Mouse (Mus musculus) myocyte (in vitro differentiated cells): ENCODE measurements at regions not wholly inside any gene's neighbourhood (a gene's known extent, or its start where the extent isn't known, plus 50 kb on each side); places are given as distances from the start of the nearest gene placed in this dataset.

Experiments used
- H3K27me3 ChIP-seq: one replicate; pipeline ENCODE4 v1.6.1; 2011; ENCODE audit not compliant: control insufficient read depth, insufficient read depth, insufficient read length
- H3K36me3 ChIP-seq: one replicate; pipeline ENCODE4 v1.6.1; 2011; ENCODE audit not compliant: control insufficient read depth, insufficient read depth
- H3K4me2 ChIP-seq: one replicate; pipeline ENCODE4 v1.6.1; 2011; ENCODE audit warnings: low read depth, control low read depth
- H3K4me3 ChIP-seq: one replicate; pipeline ENCODE4 v1.5.1; 2011; ENCODE audit warnings: mild to moderate bottlenecking, control low read depth, moderate library complexity
- H3K79me2 ChIP-seq: one replicate; pipeline ENCODE4 v1.6.1; 2011; ENCODE audit not compliant: control insufficient read depth, insufficient read depth
- H3ac ChIP-seq: one replicate; pipeline ENCODE4 v1.6.1; 2011; ENCODE audit not compliant: control insufficient read depth, insufficient read length
- CEBPB ChIP-seq: IDR thresholded peaks from 2 replicates; pipeline ENCODE4 v1.6.1; 2011; ENCODE audit warnings: mild to moderate bottlenecking, moderate library complexity; ENCODE audit not compliant: poor library complexity, insufficient read depth, severe bottlenecking
- E2F4 ChIP-seq: IDR thresholded peaks from one replicate; pipeline ENCODE4 v1.6.1; 2011; ENCODE audit warnings: mild to moderate bottlenecking, control low read depth, moderate library complexity; ENCODE audit not compliant: insufficient read depth
- MAX ChIP-seq: IDR thresholded peaks from one replicate; pipeline ENCODE4 v1.6.1; 2011; ENCODE audit warnings: low read depth, mild to moderate bottlenecking, control low read depth
- MYOD1 ChIP-seq, 3 experiments: IDR thresholded peaks; one replicate each; pipeline ENCODE4 v1.6.1; 2011; ENCODE audit warnings: control low read depth in 2 of 3, low read depth in 2 of 3, mild to moderate bottlenecking in 2 of 3, moderate library complexity in 1 of 3; ENCODE audit not compliant: insufficient read length in 2 of 3, control insufficient read depth in 1 of 3
- MYOG ChIP-seq, 3 experiments: IDR thresholded peaks; one replicate each; pipeline ENCODE4 v1.6.1; 2011; ENCODE audit warnings: control low read depth in 2 of 3, low read depth in 2 of 3, mild to moderate bottlenecking in 2 of 3; ENCODE audit not compliant: insufficient read length in 2 of 3, control insufficient read depth in 1 of 3, insufficient read depth in 1 of 3
- POLR2A ChIP-seq: IDR thresholded peaks from one replicate; pipeline ENCODE4 v1.6.1; 2011; ENCODE audit warnings: low read depth, mild to moderate bottlenecking, control low read depth, moderate library complexity; ENCODE audit not compliant: insufficient read length
- POLR2AphosphoS2 ChIP-seq: IDR thresholded peaks from one replicate; pipeline ENCODE4 v1.6.1; 2011; ENCODE audit warnings: low read depth, control low read depth; ENCODE audit not compliant: insufficient read length
- REST ChIP-seq: IDR thresholded peaks from one replicate; pipeline ENCODE4 v1.6.1; 2011; ENCODE audit warnings: mild to moderate bottlenecking, control low read depth, moderate library complexity; ENCODE audit not compliant: insufficient read depth, insufficient read length
- SRF ChIP-seq: IDR thresholded peaks from one replicate; pipeline ENCODE4 v1.6.1; 2011; ENCODE audit warnings: low read depth; ENCODE audit not compliant: control insufficient read depth, insufficient read length
- TCF12 ChIP-seq: IDR thresholded peaks from one replicate; pipeline ENCODE4 v1.6.1; 2011; ENCODE audit warnings: mild to moderate bottlenecking, control low read depth; ENCODE audit not compliant: poor library complexity, insufficient read depth, severe bottlenecking
- TCF3 ChIP-seq: IDR thresholded peaks from one replicate; pipeline ENCODE4 v1.6.1; 2011; ENCODE audit warnings: low read depth, control low read depth; ENCODE audit not compliant: insufficient read length
- USF1 ChIP-seq: IDR thresholded peaks from one replicate; pipeline ENCODE4 v1.6.1; 2011; ENCODE audit warnings: low read depth, mild to moderate bottlenecking, control low read depth, moderate library complexity

- H3K4me2 ChIP-seq: no peak overlapping the region
- TF ChIP-seq MAX (no peak), POLR2A (no peak), SRF (no peak), MYOG (IDR thresholded peaks at IDR 0.05; ENCODE audit: control insufficient read depth in 1 of 3, insufficient read depth in 1 of 3, insufficient read length in 2 of 3, low read depth in 2 of 3) (no peak), MYOD1 (IDR thresholded peaks at IDR 0.05; ENCODE audit: control insufficient read depth in 1 of 3, insufficient read length in 2 of 3, low read depth in 2 of 3) (no peak), POLR2AphosphoS2 (no peak), CEBPB (no peak)
Observed at GRCm38 (mm10) chr6:93248973-93249372, 305.7 kb upstream of the Adamts9 start.

DNA sequence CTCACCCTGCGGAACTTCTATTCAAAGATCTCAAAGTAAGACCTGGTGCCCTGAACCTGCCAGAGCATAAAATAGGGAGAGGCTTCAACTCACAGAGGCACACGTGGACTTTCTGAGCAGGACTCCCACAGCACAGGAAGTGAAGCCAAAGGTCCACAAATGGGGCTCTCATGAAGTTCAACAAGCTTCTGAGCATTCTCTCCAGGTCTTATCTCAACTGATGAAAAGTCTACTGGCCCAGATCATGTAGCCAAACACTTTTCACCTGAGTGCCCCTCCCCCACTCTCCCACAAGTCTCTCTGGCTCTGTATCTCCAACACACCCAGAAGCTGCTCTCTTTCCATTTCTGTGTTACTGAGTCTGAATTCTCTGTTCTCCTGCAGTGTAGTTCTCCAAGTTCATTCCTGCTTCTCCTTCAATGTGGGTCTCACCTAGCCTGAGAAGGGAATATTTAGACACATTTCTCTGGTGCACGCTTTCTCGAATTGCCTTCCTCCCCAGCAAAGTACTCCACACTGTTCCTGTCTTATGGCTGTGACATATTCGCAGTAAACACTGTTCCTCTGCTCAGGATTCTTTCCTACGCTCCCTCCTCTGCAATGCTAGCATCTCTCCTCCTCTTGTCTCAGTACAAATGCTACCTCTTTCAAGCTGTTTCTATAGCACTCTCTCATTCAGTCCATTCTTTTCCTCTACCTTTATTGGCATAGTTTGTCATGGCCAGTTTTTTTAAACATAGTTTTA is 303.4 kb upstream of the Adamts9 start:
- no peak for TF ChIP-seq REST
- TF ChIP-seq E2F4: no peak
- no peak for TF ChIP-seq CEBPB
- TF ChIP-seq MYOD1 (IDR thresholded peaks at IDR 0.05; ENCODE audit: control insufficient read depth in 1 of 3, insufficient read length in 2 of 3, low read depth in 2 of 3): no peak
- no peak for TF ChIP-seq TCF3
- TF ChIP-seq TCF12: no peak
- no peak for TF ChIP-seq USF1
- TF ChIP-seq SRF: no peak
- TF ChIP-seq POLR2AphosphoS2: no peak
- no peak for TF ChIP-seq POLR2A
- no peak for TF ChIP-seq MYOG (IDR thresholded peaks at IDR 0.05; ENCODE audit: control insufficient read depth in 1 of 3, insufficient read depth in 1 of 3, insufficient read length in 2 of 3, low read depth in 2 of 3)
- no peak for TF ChIP-seq MAX
- Histone ChIP-seq H3K36me3 (no peaks in the 10 kb centered on the region), H3K4me3 (no peak overlapping the region), H3ac (no peak overlapping the region), H3K79me2 (no peaks in the 10 kb centered on the region), H3K4me2 (no peak overlapping the region), H3K27me3 (no peaks in the 10 kb centered on the region)

More at GRCm38 (mm10) chr6:93248973-93249372, 305.7 kb upstream of the Adamts9 start:
- no peak overlapping the region for H3K4me3 ChIP-seq
- H3K36me3 ChIP-seq: no peaks in the 10 kb centered on the region
- H3ac ChIP-seq: no peak overlapping the region
- H3K79me2 ChIP-seq: no peaks in the 10 kb centered on the region
- H3K27me3 ChIP-seq: no peaks in the 10 kb centered on the region

DNA sequence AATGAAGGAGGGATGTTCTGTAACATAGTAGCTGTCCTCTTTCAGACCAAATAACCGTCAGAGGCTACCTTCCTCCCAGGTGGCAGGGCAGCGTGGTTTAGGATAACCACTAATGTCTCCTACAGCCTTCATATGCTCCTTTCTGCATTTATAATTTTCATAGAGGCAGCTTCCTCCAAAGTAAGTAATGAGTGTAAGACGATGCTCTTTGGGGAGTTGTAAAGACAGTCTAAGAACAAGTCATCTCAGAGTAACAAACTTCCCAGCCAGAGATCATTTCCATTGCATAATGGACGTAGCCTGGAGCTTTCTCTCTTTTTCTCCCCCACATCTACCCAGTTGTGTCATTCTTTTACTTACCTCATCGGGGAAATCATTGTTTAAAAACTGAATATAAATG is 292.3 kb upstream of the Adamts9 start:
- Histone ChIP-seq H3K4me3 (no peak overlapping the region), H3ac (no peak overlapping the region), H3K36me3 (no peaks in the 10 kb centered on the region), H3K27me3 (no peaks in the 10 kb centered on the region), H3K4me2 (peak overlapping the region; percentile 35), H3K79me2 (no peaks in the 10 kb centered on the region)
- TF ChIP-seq USF1 (no peak), POLR2AphosphoS2 (no peak), REST (no peak), SRF (no peak), E2F4 (no peak), TCF3 (no peak), TCF12 (no peak), CEBPB (no peak), MYOG (IDR thresholded peaks at IDR 0.05; ENCODE audit: control insufficient read depth in 1 of 3, insufficient read depth in 1 of 3, insufficient read length in 2 of 3, low read depth in 2 of 3) (no peak), MAX (no peak), MYOD1 (IDR thresholded peaks at IDR 0.05; ENCODE audit: control insufficient read depth in 1 of 3, insufficient read length in 2 of 3, low read depth in 2 of 3) (no peak), POLR2A (no peak)

- TF ChIP-seq MYOD1 (IDR thresholded peaks at IDR 0.05; ENCODE audit: control insufficient read depth in 1 of 3, insufficient read length in 2 of 3, low read depth in 2 of 3) (no peak), REST (no peak), TCF12 (no peak), MYOG (IDR thresholded peaks at IDR 0.05; ENCODE audit: control insufficient read depth in 1 of 3, insufficient read depth in 1 of 3, insufficient read length in 2 of 3, low read depth in 2 of 3) (no peak), TCF3 (no peak), POLR2A (no peak), SRF (no peak), CEBPB (no peak), POLR2AphosphoS2 (no peak)
- H3K4me3 ChIP-seq: no peak overlapping the region
- no peak overlapping the region for H3ac ChIP-seq
- no peaks in the 10 kb centered on the region for H3K79me2 ChIP-seq
- no peaks in the 10 kb centered on the region for H3K27me3 ChIP-seq
- H3K36me3 ChIP-seq: no peaks in the 10 kb centered on the region
- no peak overlapping the region for H3K4me2 ChIP-seq
Observed at GRCm38 (mm10) chr6:93232636-93233035, 289.3 kb upstream of the Adamts9 start.
